Comparison of ENCODE assay signal across 8 mouse cellular contexts in the genomic region with DNA sequence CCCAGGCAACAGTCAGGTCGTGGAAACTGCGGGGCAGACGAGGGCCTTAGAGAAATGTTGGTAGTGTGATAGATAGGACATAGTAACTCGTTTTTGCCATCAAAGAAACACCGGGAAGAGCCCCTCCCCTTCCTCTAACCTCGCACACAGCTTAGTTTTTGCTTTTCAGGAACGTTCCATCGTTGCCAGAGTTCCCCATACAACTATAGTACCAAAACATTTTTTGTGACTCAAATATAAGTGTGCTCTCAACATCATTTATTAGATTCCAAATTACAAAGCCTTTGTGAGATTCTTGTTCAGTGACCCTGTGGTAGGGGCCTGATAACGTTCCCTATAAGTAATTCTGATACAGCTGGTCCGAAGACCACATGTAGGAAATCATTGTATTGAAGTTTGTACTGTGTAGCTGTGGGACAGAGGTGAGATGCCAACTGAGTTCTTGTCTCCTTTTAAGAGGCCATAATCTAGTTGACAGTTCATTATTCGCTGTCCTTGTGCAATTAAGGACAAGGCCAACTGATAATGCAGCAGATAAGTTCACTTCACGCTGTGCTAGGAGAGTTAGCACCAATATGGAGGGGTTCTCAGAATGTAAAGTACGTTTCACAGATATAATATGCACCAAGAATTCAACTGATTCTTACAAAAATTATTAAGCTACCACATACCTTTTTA. TPM values are rescaled to one million over a fixed set of nuclear protein-coding genes. Genes with fewer than 3 reads are reported as not detected.
DNase-seq lines count a peak whose midpoint lies in the region; ATAC-seq and TF ChIP-seq lines count a peak whose summit lies in the region.

No protein-coding gene starts in this region.

- 21% methylated on average over 13 of the region's 13 CpGs for WGBS in cerebellum, adult 2 months
- WGBS in limb, embryonic 15.5 days, result 22% methylated on average over 13 of the region's 13 CpGs
- 20% methylated on average over 13 of the region's 13 CpGs for whole genome bisulfite sequencing in stomach, postnatal 0 days

- H3K9me3 ChIP-seq in limb, embryonic 15.5 days, result no peaks in the 10 kb centered on the region
- no peaks in the 10 kb centered on the region for H3K9me3 ChIP-seq in stomach, postnatal 0 days (ENCODE audit: control insufficient read depth, low read length)

- ATAC-seq in limb, embryonic 15.5 days (ENCODE audit: insufficient number of reproducible peaks, low FRiP score, low TSS enrichment, low read depth), result no peak
- ATAC-seq in stomach, postnatal 0 days (ENCODE audit: low FRiP score, low TSS enrichment), result no peak

- peak overlapping the region; percentile 70 for H3K4me3 ChIP-seq in cerebellum, adult 2 months (replicated peaks; ENCODE audit: insufficient read depth, low read depth, low read length)
- H3K4me3 ChIP-seq in limb, embryonic 15.5 days, result peak overlapping the region; percentile 78
- peak overlapping the region; percentile 59 for H3K4me3 ChIP-seq in stomach, postnatal 0 days (ENCODE audit: low read depth, low read length)

- H3K9ac ChIP-seq in limb, embryonic 15.5 days, result peak overlapping the region; percentile 54
- peak overlapping the region; percentile 67 for H3K9ac ChIP-seq in stomach, postnatal 0 days (ENCODE audit: low read length)

- DNase-seq in cerebellum, adult 2 months, result no peak
- no peak for DNase-seq in cerebellum, adult 9-10 months
- peak; percentile 27 for DNase-seq in retina, embryonic 14.5 days (ENCODE audit: low spot score)
- DNase-seq in retina, postnatal 1 day, result no peak
- no peak for DNase-seq in stomach, postnatal 0 days (ENCODE audit: low spot score)
- DNase-seq in frontal cortex, postnatal 25 days (ENCODE audit: low spot score in 2 of 2), result no peak
- DNase-seq in T-cell, adult 2 months (ENCODE audit: low spot score), result no peak

- H3K36me3 ChIP-seq in limb, embryonic 15.5 days, result peaks cover 22% of the 10 kb centered on the region
- H3K36me3 ChIP-seq in stomach, postnatal 0 days (ENCODE audit: control insufficient read depth, insufficient read depth, low read length), result no peaks in the 10 kb centered on the region

- TF ChIP-seq EP300 in stomach, postnatal 0 days (optimal IDR thresholded peaks at IDR 0.05), result no peak

- peaks cover 14% of the 10 kb centered on the region for H3K4me1 ChIP-seq in cerebellum, adult 2 months (ENCODE audit: control insufficient read depth, insufficient read depth, low read length)
- peaks cover 31% of the 10 kb centered on the region for H3K4me1 ChIP-seq in limb, embryonic 15.5 days
- peaks cover 10% of the 10 kb centered on the region for H3K4me1 ChIP-seq in stomach, postnatal 0 days (replicated peaks; ENCODE audit: control insufficient read depth, insufficient read depth)

- H3K27me3 ChIP-seq in cerebellum, adult 2 months (ENCODE audit: control insufficient read depth, insufficient read depth, low read length), result no peaks in the 10 kb centered on the region
- H3K27me3 ChIP-seq in limb, embryonic 15.5 days, result no peaks in the 10 kb centered on the region
- H3K27me3 ChIP-seq in stomach, postnatal 0 days (ENCODE audit: control insufficient read depth, insufficient read depth, low read length), result no peaks in the 10 kb centered on the region

- H3K4me2 ChIP-seq in limb, embryonic 15.5 days, result peak overlapping the region; percentile 56
- H3K4me2 ChIP-seq in stomach, postnatal 0 days (replicated peaks; ENCODE audit: low read depth), result peak overlapping the region; percentile 54

- H3K27ac ChIP-seq in cerebellum, adult 2 months (ENCODE audit: insufficient read depth, low read length), result peak overlapping the region; percentile 37
- peak overlapping the region; percentile 97 for H3K27ac ChIP-seq in limb, embryonic 15.5 days
- peak overlapping the region; percentile 94 for H3K27ac ChIP-seq in stomach, postnatal 0 days (replicated peaks)

- TF ChIP-seq CTCF in cerebellum, adult 2 months (IDR thresholded peaks at IDR 0.05; ENCODE audit: borderline replicate concordance, insufficient read depth, low read depth, low read length), result no peak
- TF ChIP-seq CTCF in stomach, postnatal 0 days (IDR thresholded peaks at IDR 0.05; ENCODE audit: low read depth), result no peak

- TF ChIP-seq POLR2A in cerebellum, adult 2 months (IDR thresholded peaks at IDR 0.05; ENCODE audit: borderline replicate concordance, insufficient read depth, low read length), result no peak

RNA-seq across cellular contexts. Expression of a gene that starts 0.9 kb away (rescaled TPM):
- polyA plus RNA-seq in cerebellum, adult 2 months (2012; rRNA removed), result 183 and 215 TPM in 2 replicates
- 75.6 and 81.1 TPM in 2 replicates for polyA plus RNA-seq in limb, embryonic 15.5 days (2015; fragmentation: Nextera tagmentation; extraction: Ambion mirVana)
- 32.4 and 35.6 TPM in 2 replicates for polyA plus RNA-seq in stomach, postnatal 0 days (2015; fragmentation: Nextera tagmentation; extraction: Ambion mirVana)

RNA-seq across cellular contexts. Expression of a gene that starts 19.0 kb away (rescaled TPM):
- polyA plus RNA-seq in cerebellum, adult 2 months (2012; rRNA removed), result 9.5 and 10.9 TPM in 2 replicates
- polyA plus RNA-seq in limb, embryonic 15.5 days (2015; fragmentation: Nextera tagmentation; extraction: Ambion mirVana), result 203 and 213 TPM in 2 replicates
- polyA plus RNA-seq in stomach, postnatal 0 days (2015; fragmentation: Nextera tagmentation; extraction: Ambion mirVana), result 84.7 and 95.1 TPM in 2 replicates

RNA-seq across cellular contexts. Expression of a gene that starts 41.8 kb away (rescaled TPM):
- polyA plus RNA-seq in cerebellum, adult 2 months (2012; rRNA removed), result 37.9 and 40.7 TPM in 2 replicates
- polyA plus RNA-seq in limb, embryonic 15.5 days (2015; fragmentation: Nextera tagmentation; extraction: Ambion mirVana), result 89.3 and 101 TPM in 2 replicates
- polyA plus RNA-seq in stomach, postnatal 0 days (2015; fragmentation: Nextera tagmentation; extraction: Ambion mirVana), result 30.5 and 38.7 TPM in 2 replicates

RNA-seq across cellular contexts. Expression of a gene that starts 53.3 kb away (rescaled TPM):
- 38.5 and 38.9 TPM in 2 replicates for polyA plus RNA-seq in cerebellum, adult 2 months (2012; rRNA removed)
- 20.9 and 22.1 TPM in 2 replicates for polyA plus RNA-seq in limb, embryonic 15.5 days (2015; fragmentation: Nextera tagmentation; extraction: Ambion mirVana)
- polyA plus RNA-seq in stomach, postnatal 0 days (2015; fragmentation: Nextera tagmentation; extraction: Ambion mirVana), result 17.6 and 17.8 TPM in 2 replicates

Comparison
In these comparisons a context has a peak if more than half of its experiments do, and no peak if none do; other contexts are left out.
1. H3K27ac ChIP-seq: peak in every context shown above with its lines; median percentile 97 in limb, embryonic 15.5 days; 94 in stomach, postnatal 0 days; 37 in cerebellum, adult 2 months.